ENCODE assay signal across 7 mouse cellular contexts in genomic region chr6:97210191-97210961, GRCm38 (mm10). TPM values are rescaled to one million over a fixed set of nuclear protein-coding genes. Genes with fewer than 3 reads are reported as not detected.
DNase-seq lines count a peak whose midpoint lies in the region; ATAC-seq lines count a peak whose summit lies in the region.

Gene Arl6ip5, plus strand, starts transcription at chr6:97210689.

- H3K4me2 ChIP-seq in intestine, embryonic 15.5 days (replicated peaks) = peak within 1 kb of the TSS; percentile 78

- no peaks in the 10 kb centered on the region for H3K9me3 ChIP-seq in intestine, embryonic 15.5 days
- H3K9me3 ChIP-seq in midbrain, embryonic 10.5 days (replicated peaks) = 0 out of 2 replicates have a peak, but pooled peaks cover 5% of the 10 kb centered on the region

- no peaks in the 10 kb centered on the region for H3K27me3 ChIP-seq in intestine, embryonic 15.5 days (replicated peaks)
- H3K27me3 ChIP-seq in midbrain, embryonic 10.5 days (ENCODE audit: low read depth, poor library complexity, severe bottlenecking) = peaks cover 14% of the 10 kb centered on the region

- H3K36me3 ChIP-seq in intestine, embryonic 15.5 days = no peaks in the 10 kb centered on the region
- peaks cover 8% of the 10 kb centered on the region for H3K36me3 ChIP-seq in midbrain, embryonic 10.5 days

- H3K4me1 ChIP-seq in intestine, embryonic 15.5 days (replicated peaks) = peaks cover 12% of the 10 kb centered on the region; the same call in 1 of the 2 replicates
- peaks cover 30% of the 10 kb centered on the region for H3K4me1 ChIP-seq in midbrain, embryonic 10.5 days

- H3K9ac ChIP-seq in intestine, embryonic 15.5 days = peak within 1 kb of the TSS; percentile 73

- WGBS in intestine, embryonic 15.5 days = 10% methylated on average over 32 of the region's 32 CpGs
- 14% methylated on average over 32 of the region's 32 CpGs for WGBS in midbrain, embryonic 10.5 days

- peak within 1 kb of the TSS; percentile 61; the same call in 1 of the 2 replicates for H3K27ac ChIP-seq in intestine, embryonic 15.5 days
- H3K27ac ChIP-seq in midbrain, embryonic 10.5 days (replicated peaks) = peak within 1 kb of the TSS; percentile 75

- intact Hi-C loops in gastrocnemius, postnatal 36 days (cut with DNase I) = loop anchor here (5.0 kb wide), 1 partner anchor 42 kb away; the partner anchor contains the start of gene Lmod3
- intact Hi-C loops in left cerebral cortex, postnatal 25 days (cut with DNase I) = no loop called here

- DNase-seq in adrenal gland, adult 2 months = peak; percentile 94
- DNase-seq in embryo, embryonic 11.5 days (ENCODE audit: low read depth, low spot score) = peak; percentile 81
- DNase-seq in gastrocnemius, postnatal 36 days = peak; percentile 77 to 85
- peak; percentile 90 to 95 for DNase-seq in left cerebral cortex, postnatal 25 days (ENCODE audit: low spot score in 2 of 2)
- DNase-seq in midbrain, embryonic 10.5 days (ENCODE audit: low spot score) = peak; percentile 89
- DNase-seq in right cerebral cortex, postnatal 4 days = peak; percentile 82

- peak; percentile 72 for ATAC-seq in intestine, embryonic 15.5 days

- H3K4me3 ChIP-seq in intestine, embryonic 15.5 days (replicated peaks) = peak within 1 kb of the TSS; percentile 70
- peak within 1 kb of the TSS; percentile 62 for H3K4me3 ChIP-seq in midbrain, embryonic 10.5 days

RNA-seq across cellular contexts. Expression of gene Arl6ip5, which starts in this region (rescaled TPM):
- total RNA-seq in adrenal gland, adult 2 months (2021) = 100 to 1,000 TPM; 115 to 146 TPM
- polyA plus RNA-seq in adrenal gland, adult 2 months (2012; rRNA removed) = 40.7 and 47.9 TPM in 2 replicates
- total RNA-seq in gastrocnemius, postnatal 36 days (2021) = 100 to 1,000 TPM; 133 to 150 TPM
- polyA plus RNA-seq in intestine, embryonic 15.5 days (2015; fragmentation: Nextera tagmentation; extraction: Ambion mirVana) = 66.4 and 69.9 TPM in 2 replicates
- 100 to 1,000 TPM; 199 to 212 TPM for total RNA-seq in left cerebral cortex, postnatal 25 days (2021)
- 40.0 and 48.7 TPM in 2 replicates for polyA plus RNA-seq in midbrain, embryonic 10.5 days (2016; fragmentation: Nextera tagmentation; extraction: Ambion mirVana)

Comparison
In these comparisons a context has a peak if more than half of its experiments do, and no peak if none do; other contexts are left out.
1. Peak in every context shown above with its lines: DNase-seq, ATAC-seq, H3K4me3 ChIP-seq and H3K27ac ChIP-seq.